Mouse (Mus musculus): Measurements from ENCODE around the gene Rnf40. TPM values are rescaled to one million over a fixed set of nuclear protein-coding genes. Genes with fewer than 3 reads are reported as not detected.
"Not testable (repeated sequence)": the region's sequence is repeated elsewhere in the genome, so short reads cannot be mapped to it uniquely, and the experiment has no call there.

The Rnf40 gene
- polyA plus RNA-seq, 1 experiment from 2014 or later = 17.1 TPM

- Histone ChIP-seq H3K9ac (ENCODE audit: low read length) (no peak overlapping the region), H3K27me3 (ENCODE audit: control insufficient read depth, insufficient read depth, low read length) (no peaks in the 10 kb centered on the region), H3K27ac (replicated peaks) (no peak overlapping the region), H3K4me3 (ENCODE audit: low read depth, low read length) (no peak overlapping the region), H3K4me2 (replicated peaks; ENCODE audit: low read depth) (no peak overlapping the region), H3K9me3 (ENCODE audit: control insufficient read depth, low read length) (no peaks in the 10 kb centered on the region), H3K4me1 (replicated peaks; ENCODE audit: control insufficient read depth, insufficient read depth) (no peaks in the 10 kb centered on the region; the same call in 1 of the 2 replicates), H3K36me3 (ENCODE audit: control insufficient read depth, insufficient read depth, low read length) (no peaks in the 10 kb centered on the region)
- no peak for DNase-seq (ENCODE audit: low spot score)
- 48% methylated on average over 4 of the region's 4 CpGs for WGBS
- TF ChIP-seq CTCF (IDR thresholded peaks at IDR 0.05; ENCODE audit: low read depth) = no peak
- no peak for TF ChIP-seq EP300 (optimal IDR thresholded peaks at IDR 0.05)
- ATAC-seq (ENCODE audit: low FRiP score, low TSS enrichment) = no peak
These were observed 53.7 kb downstream of the Rnf40 start for GRCm38 (mm10) chr7:127642254-127642653.

GRCm38 (mm10) chr7:127646363-127646762, 57.8 kb downstream of the Rnf40 start:
- Histone ChIP-seq H3K4me1 (replicated peaks; ENCODE audit: control insufficient read depth, insufficient read depth) (no peaks in the 10 kb centered on the region), H3K27ac (replicated peaks) (no peak overlapping the region), H3K27me3 (ENCODE audit: control insufficient read depth, insufficient read depth, low read length) (no peaks in the 10 kb centered on the region), H3K4me3 (ENCODE audit: low read depth, low read length) (no peak overlapping the region), H3K36me3 (ENCODE audit: control insufficient read depth, insufficient read depth, low read length) (no peaks in the 10 kb centered on the region), H3K4me2 (replicated peaks; ENCODE audit: low read depth) (no peak overlapping the region), H3K9ac (ENCODE audit: low read length) (no peak overlapping the region), H3K9me3 (ENCODE audit: control insufficient read depth, low read length) (no peaks in the 10 kb centered on the region)
- 89% methylated on average over 4 of the region's 4 CpGs for WGBS
- TF ChIP-seq CTCF (IDR thresholded peaks at IDR 0.05; ENCODE audit: low read depth) = no peak
- no peak for TF ChIP-seq EP300 (optimal IDR thresholded peaks at IDR 0.05)
- no peak for ATAC-seq (ENCODE audit: low FRiP score, low TSS enrichment)
- DNase-seq (ENCODE audit: low spot score) = no peak

- not testable (repeated sequence) for H3K4me3 ChIP-seq (ENCODE audit: low read depth, low read length); H3K4me1 ChIP-seq (replicated peaks; ENCODE audit: control insufficient read depth, insufficient read depth); DNase-seq (ENCODE audit: low spot score); H3K4me2 ChIP-seq (replicated peaks; ENCODE audit: low read depth); H3K27ac ChIP-seq (replicated peaks); H3K27me3 ChIP-seq (ENCODE audit: control insufficient read depth, insufficient read depth, low read length); H3K36me3 ChIP-seq (ENCODE audit: control insufficient read depth, insufficient read depth, low read length); H3K9ac ChIP-seq (ENCODE audit: low read length); ATAC-seq (ENCODE audit: low FRiP score, low TSS enrichment); H3K9me3 ChIP-seq (ENCODE audit: control insufficient read depth, low read length)
- WGBS = 75% methylated on average over 7 of the region's 7 CpGs
These were observed 59.0 kb downstream of the Rnf40 start for GRCm38 (mm10) chr7:127647576-127647975.

GRCm38 (mm10) chr7:127648516-127649201, 60.1 kb downstream of the Rnf40 start:
- Histone ChIP-seq H3K36me3 (ENCODE audit: control insufficient read depth, insufficient read depth, low read length) (no peaks in the 10 kb centered on the region), H3K9ac (ENCODE audit: low read length) (no peak overlapping the region), H3K4me2 (replicated peaks; ENCODE audit: low read depth) (no peak overlapping the region), H3K4me3 (ENCODE audit: low read depth, low read length) (no peak overlapping the region), H3K27ac (replicated peaks) (no peak overlapping the region), H3K4me1 (replicated peaks; ENCODE audit: control insufficient read depth, insufficient read depth) (no peaks in the 10 kb centered on the region), H3K27me3 (ENCODE audit: control insufficient read depth, insufficient read depth, low read length) (no peaks in the 10 kb centered on the region), H3K9me3 (ENCODE audit: control insufficient read depth, low read length) (no peaks in the 10 kb centered on the region)
- ATAC-seq (ENCODE audit: low FRiP score, low TSS enrichment) (no peak), DNase-seq (ENCODE audit: low spot score) (no peak)
- 48% methylated on average over 4 of the region's 4 CpGs for WGBS
- TF ChIP-seq CTCF (IDR thresholded peaks at IDR 0.05; ENCODE audit: low read depth) = no peak
- TF ChIP-seq EP300 (optimal IDR thresholded peaks at IDR 0.05) = no peak

GRCm38 (mm10) chr7:127649206-127649605, 60.6 kb downstream of the Rnf40 start:
- H3K4me2 ChIP-seq (replicated peaks; ENCODE audit: low read depth) = no peak overlapping the region
- no peak for TF ChIP-seq CTCF (IDR thresholded peaks at IDR 0.05; ENCODE audit: low read depth)
- no peak for TF ChIP-seq EP300 (optimal IDR thresholded peaks at IDR 0.05)
- H3K27me3 ChIP-seq (ENCODE audit: control insufficient read depth, insufficient read depth, low read length) = no peaks in the 10 kb centered on the region
- no peak overlapping the region for H3K27ac ChIP-seq (replicated peaks)
- no peak overlapping the region for H3K4me3 ChIP-seq (ENCODE audit: low read depth, low read length)
- no peaks in the 10 kb centered on the region for H3K4me1 ChIP-seq (replicated peaks; ENCODE audit: control insufficient read depth, insufficient read depth)
- WGBS = 71% methylated on average over 6 of the region's 6 CpGs
- no peaks in the 10 kb centered on the region for H3K36me3 ChIP-seq (ENCODE audit: control insufficient read depth, insufficient read depth, low read length)
- DNase-seq (ENCODE audit: low spot score) = no peak
- ATAC-seq (ENCODE audit: low FRiP score, low TSS enrichment) = no peak
- no peaks in the 10 kb centered on the region for H3K9me3 ChIP-seq (ENCODE audit: control insufficient read depth, low read length)
- H3K9ac ChIP-seq (ENCODE audit: low read length) = no peak overlapping the region

GRCm38 (mm10) chr7:127651624-127652023, 63.1 kb downstream of the Rnf40 start:
- DNase-seq (ENCODE audit: low spot score) (no peak), ATAC-seq (ENCODE audit: low FRiP score, low TSS enrichment) (no peak)
- no peaks in the 10 kb centered on the region for H3K9me3 ChIP-seq (ENCODE audit: control insufficient read depth, low read length)
- no peak overlapping the region for H3K4me3 ChIP-seq (ENCODE audit: low read depth, low read length)
- H3K9ac ChIP-seq (ENCODE audit: low read length) = no peak overlapping the region
- H3K27me3 ChIP-seq (ENCODE audit: control insufficient read depth, insufficient read depth, low read length) = no peaks in the 10 kb centered on the region
- no peaks in the 10 kb centered on the region for H3K4me1 ChIP-seq (replicated peaks; ENCODE audit: control insufficient read depth, insufficient read depth)
- H3K4me2 ChIP-seq (replicated peaks; ENCODE audit: low read depth) = no peak overlapping the region
- WGBS = 54% methylated on average over 2 of the region's 3 CpGs
- no peaks in the 10 kb centered on the region for H3K36me3 ChIP-seq (ENCODE audit: control insufficient read depth, insufficient read depth, low read length)
- no peak overlapping the region for H3K27ac ChIP-seq (replicated peaks)
- TF ChIP-seq EP300 (optimal IDR thresholded peaks at IDR 0.05) (no peak), CTCF (IDR thresholded peaks at IDR 0.05; ENCODE audit: low read depth) (no peak)
